Mouse (Mus musculus) embryonic facial prominence, embryonic 12.5 days (tissue): ENCODE measurements around the gene Gm5294. TPM values are rescaled to one million over a fixed set of nuclear protein-coding genes. Genes with fewer than 3 reads are reported as not detected.

Experiments
- polyA plus RNA-seq: library from polyadenylated mRNA; unstranded; fragments of >200 nt; fragmentation: Nextera tagmentation; extraction: Ambion mirVana; gene quantifications from 2 replicates; pipeline ENCODE4 v1.2.1, GENCODE M21; 2016

Gene Gm5294
- polyA plus RNA-seq, 1 experiment from 2014 or later: 0.45 TPM

Other genes starting within 250 kb of the Gm5294 start
- gene Zfp68, start 200.3 kb upstream of the Gm5294 start, polyA plus RNA-seq: 76.1 and 82.7 TPM in 2 replicates
- 17.9 and 18.5 TPM in 2 replicates for gene A430033K04Rik, start 197.2 kb upstream of the Gm5294 start, polyA plus RNA-seq
- gene Fam20c, start 65.6 kb upstream of the Gm5294 start, polyA plus RNA-seq: 7.0 and 7.1 TPM in 2 replicates
- 38.4 and 42.8 TPM in 2 replicates for gene Pdgfa, start 177.3 kb downstream of the Gm5294 start, polyA plus RNA-seq